Comparison of ENCODE assay signal across 32 mouse cellular contexts in the genomic region with DNA sequence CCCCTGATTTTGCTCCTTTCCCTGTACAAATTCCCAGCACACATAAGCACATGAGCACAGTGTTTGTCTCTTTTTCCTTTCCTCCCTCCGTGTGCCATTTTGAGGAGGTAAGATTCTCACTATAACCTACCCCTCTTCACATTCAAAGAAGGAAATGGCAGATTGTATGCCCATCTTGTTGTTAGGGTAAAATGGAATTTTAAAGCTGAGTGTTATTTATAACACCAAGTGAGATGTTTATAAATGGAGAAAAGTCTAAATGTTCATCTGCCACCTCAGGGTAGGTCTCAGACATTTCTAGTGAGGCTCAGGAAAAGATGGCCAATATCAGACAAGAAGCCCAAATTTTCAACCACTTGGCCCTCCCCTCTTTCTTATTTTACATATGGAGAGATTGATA. TPM values are rescaled to one million over a fixed set of nuclear protein-coding genes. Genes with fewer than 3 reads are reported as not detected.
DNase-seq lines count a peak whose midpoint lies in the region; ATAC-seq and TF ChIP-seq lines count a peak whose summit lies in the region.
"Had no signal": no experiment of that assay in that cellular context is flagged by ENCODE, and none has a peak within 500 bp of the region (broad histone marks: within the 10 kb centered on the region; RNA-seq: fewer than 3 reads in every experiment).

No protein-coding gene starts in this region.

- no peaks in the 10 kb centered on the region for H3K27me3 ChIP-seq in neural tube, embryonic 13.5 days
- no peaks in the 10 kb centered on the region for H3K27me3 ChIP-seq in neural tube, embryonic 15.5 days (replicated peaks)
- H3K27me3 ChIP-seq in midbrain, embryonic 16.5 days (ENCODE audit: control insufficient read depth, insufficient read depth, low read depth, low read length), result no peaks in the 10 kb centered on the region
- H3K27me3 ChIP-seq: embryonic facial prominence, embryonic 13.5 days; liver, embryonic 12.5 days; Patski had no signal

- H3K27ac ChIP-seq in layer of hippocampus, adult 2 months, result peak overlapping the region; percentile 94
- H3K27ac ChIP-seq in neural tube, embryonic 13.5 days (replicated peaks), result peak overlapping the region; percentile 95
- no peak overlapping the region for H3K27ac ChIP-seq in neural tube, embryonic 15.5 days (replicated peaks)
- peak overlapping the region; percentile 93; the same call in 1 of the 2 replicates for H3K27ac ChIP-seq in midbrain, embryonic 16.5 days (ENCODE audit: low read length)
- H3K27ac ChIP-seq: embryonic facial prominence, embryonic 13.5 days; liver, embryonic 12.5 days had no signal

- H3K4me1 ChIP-seq in neural tube, embryonic 13.5 days (replicated peaks), result peaks cover 40% of the 10 kb centered on the region
- peaks cover 22% of the 10 kb centered on the region for H3K4me1 ChIP-seq in neural tube, embryonic 15.5 days
- peaks cover 21% of the 10 kb centered on the region for H3K4me1 ChIP-seq in midbrain, embryonic 16.5 days (ENCODE audit: control insufficient read depth, insufficient read depth, low read length)
- H3K4me1 ChIP-seq: liver, embryonic 12.5 days had no signal

- no peaks in the 10 kb centered on the region for H3K36me3 ChIP-seq in neural tube, embryonic 13.5 days
- H3K36me3 ChIP-seq in neural tube, embryonic 15.5 days, result no peaks in the 10 kb centered on the region
- no peaks in the 10 kb centered on the region for H3K36me3 ChIP-seq in midbrain, embryonic 16.5 days (ENCODE audit: control insufficient read depth, insufficient read depth, low read length)
- H3K36me3 ChIP-seq: embryonic facial prominence, embryonic 13.5 days had no signal

- WGBS in neural tube, embryonic 13.5 days, result 88% methylated on average over 1 of the region's 1 CpGs
- 65% methylated on average over 1 of the region's 1 CpGs for WGBS in neural tube, embryonic 15.5 days
- 89% methylated on average over 1 of the region's 1 CpGs for whole genome bisulfite sequencing in midbrain, embryonic 16.5 days

- H3K9ac ChIP-seq in neural tube, embryonic 13.5 days, result no peak overlapping the region
- H3K9ac ChIP-seq in neural tube, embryonic 15.5 days (replicated peaks), result no peak overlapping the region
- no peak overlapping the region for H3K9ac ChIP-seq in midbrain, embryonic 16.5 days (ENCODE audit: low read depth, low read length)
- H3K9ac ChIP-seq: embryonic facial prominence, embryonic 13.5 days; liver, embryonic 12.5 days; liver, postnatal 0 days had no signal

- H3K9me3 ChIP-seq in neural tube, embryonic 13.5 days, result no peaks in the 10 kb centered on the region
- H3K9me3 ChIP-seq in neural tube, embryonic 15.5 days (replicated peaks), result no peaks in the 10 kb centered on the region
- H3K9me3 ChIP-seq in midbrain, embryonic 16.5 days (replicated peaks; ENCODE audit: control insufficient read depth, low read length, poor library complexity, severe bottlenecking), result no peaks in the 10 kb centered on the region
- H3K9me3 ChIP-seq: embryonic facial prominence, embryonic 13.5 days; liver, embryonic 12.5 days had no signal

- no peak for DNase-seq in frontal cortex, postnatal 10 days (ENCODE audit: low spot score in 2 of 2)
- DNase-seq in layer of hippocampus, adult 2 months (ENCODE audit: low spot score in 2 of 2), result no peak
- DNase-seq in layer of hippocampus, adult 18-20 months (ENCODE audit: low spot score in 2 of 2), result no peak
- DNase-seq in spleen, adult 12 weeks (ENCODE audit: low spot score), result no peak
- DNase-seq: adrenal gland, postnatal 10 days; cerebellum, adult 11 months; cerebellum, adult 9-11 months; gastrocnemius, postnatal 25 days; heart, adult 18-20 months; heart, postnatal 36 days; kidney, adult 11 months; kidney, postnatal 14 days; left cerebral cortex, postnatal 4 days; liver, postnatal 0 days; lung, postnatal 36 days; right cerebral cortex, postnatal 4 days; thymus, postnatal 4 days had no signal

- no peak overlapping the region for H3K4me2 ChIP-seq in neural tube, embryonic 13.5 days
- H3K4me2 ChIP-seq in neural tube, embryonic 15.5 days, result no peak overlapping the region
- no peak overlapping the region for H3K4me2 ChIP-seq in midbrain, embryonic 16.5 days (ENCODE audit: low read length)
- H3K4me2 ChIP-seq: embryonic facial prominence, embryonic 13.5 days; heart, embryonic 11.5 days; liver, embryonic 12.5 days had no signal

- no peak for TF ChIP-seq CTCF in layer of hippocampus, adult 2 months (conservative IDR thresholded peaks at IDR 0.05)

- no peak overlapping the region for H3K4me3 ChIP-seq in layer of hippocampus, adult 2 months
- H3K4me3 ChIP-seq in neural tube, embryonic 13.5 days, result no peak overlapping the region
- H3K4me3 ChIP-seq in neural tube, embryonic 15.5 days (replicated peaks), result no peak overlapping the region
- H3K4me3 ChIP-seq in midbrain, embryonic 16.5 days (ENCODE audit: low read depth, low read length), result no peak overlapping the region
- H3K4me3 ChIP-seq: embryonic facial prominence, embryonic 13.5 days; liver, embryonic 12.5 days had no signal

- peak; percentile 25; the same call in 1 of the 2 replicates for ATAC-seq in frontal cortex, adult (ENCODE audit: low TSS enrichment)
- no peak for ATAC-seq in neural tube, embryonic 13.5 days (ENCODE audit: low read depth)
- ATAC-seq in neural tube, embryonic 15.5 days (ENCODE audit: low FRiP score), result no peak
- ATAC-seq in midbrain, embryonic 16.5 days, result no peak
- ATAC-seq: liver, embryonic 12.5 days; liver, postnatal 0 days; Patski had no signal

RNA-seq across cellular contexts. Expression of a gene that starts 11.0 kb away (rescaled TPM):
- 1 to 10 TPM; 1.5 to 1.9 TPM for total RNA-seq in layer of hippocampus, adult 2 months (2021)
- 1 to 10 TPM; 1.5 to 2.8 TPM for total RNA-seq in layer of hippocampus, adult 18-20 months (2021)
- polyA plus RNA-seq in neural tube, embryonic 13.5 days (2015; fragmentation: Nextera tagmentation; extraction: Ambion mirVana), result 10.9 and 12.1 TPM in 2 replicates
- 7.4 and 11.0 TPM in 2 replicates for polyA plus RNA-seq in neural tube, embryonic 15.5 days (2015; fragmentation: Nextera tagmentation; extraction: Ambion mirVana)
- 9.0 and 11.1 TPM in 2 replicates for polyA plus RNA-seq in midbrain, embryonic 16.5 days (2015; fragmentation: Nextera tagmentation; extraction: Ambion mirVana)

RNA-seq across cellular contexts. Expression of a gene that starts 32.6 kb away (rescaled TPM):
- 10 to 100 TPM; 46.9 to 47.0 TPM for total RNA-seq in layer of hippocampus, adult 2 months (2021)
- 10 to 100 TPM; 44.4 to 45.6 TPM for total RNA-seq in layer of hippocampus, adult 18-20 months (2021)
- 99.3 and 100 TPM in 2 replicates for polyA plus RNA-seq in neural tube, embryonic 13.5 days (2015; fragmentation: Nextera tagmentation; extraction: Ambion mirVana)
- polyA plus RNA-seq in neural tube, embryonic 15.5 days (2015; fragmentation: Nextera tagmentation; extraction: Ambion mirVana), result 87.5 and 94.9 TPM in 2 replicates
- polyA plus RNA-seq in midbrain, embryonic 16.5 days (2015; fragmentation: Nextera tagmentation; extraction: Ambion mirVana), result 92.3 and 98.7 TPM in 2 replicates

RNA-seq across cellular contexts. Expression of a gene that starts 44.5 kb away (rescaled TPM):
- total RNA-seq in layer of hippocampus, adult 2 months (2021), result not detected
- total RNA-seq in layer of hippocampus, adult 18-20 months (2021), result not detected
- polyA plus RNA-seq in neural tube, embryonic 13.5 days (2015; fragmentation: Nextera tagmentation; extraction: Ambion mirVana), result 0.22 TPM in 1 of 2 replicates, not detected in the other
- polyA plus RNA-seq in neural tube, embryonic 15.5 days (2015; fragmentation: Nextera tagmentation; extraction: Ambion mirVana), result 0.47 and 1.1 TPM in 2 replicates
- 0.14 and 0.43 TPM in 2 replicates for polyA plus RNA-seq in midbrain, embryonic 16.5 days (2015; fragmentation: Nextera tagmentation; extraction: Ambion mirVana)
- total RNA-seq: gastrocnemius, adult 18-20 months; gastrocnemius, postnatal 25 days; heart, adult 18-20 months; heart, postnatal 36 days; layer of hippocampus, postnatal 14 days; left cerebral cortex, postnatal 4 days; megakaryocyte, adult 5-6 weeks had no signal
- polyA plus RNA-seq: inflammation-experienced regulatory T-cells, adult 6 months; kidney, embryonic 14.5 days; liver, embryonic 12.5 days; liver, postnatal 0 days; neural tube, embryonic 14.5 days; Patski; thymus, postnatal 0 days had no signal
